Mouse (Mus musculus) heart, embryonic 15.5 days (tissue): ENCODE results near the gene Grasp. TPM values are rescaled to one million over a fixed set of nuclear protein-coding genes. Genes with fewer than 3 reads are reported as not detected.
A peak's percentile ranks its signal among the peaks of the same experiment; 100 is the strongest.

Experiments
- ATAC-seq: fragments of 200-750 bp; cut with Nextera tagmentation; replicated peaks from 2 replicates; pipeline ENCODE4 v1.8.0; 2017; ENCODE audit warnings: low read depth, moderate TSS enrichment; ENCODE audit not compliant: insufficient number of reproducible peaks, insufficient read depth, low FRiP score
- H3K27ac ChIP-seq: fragments of 300-500 bp; sonication (generic); 2 replicates; pipeline ENCODE4 v1.5.1; 2015; ENCODE audit warnings: mild to moderate bottlenecking, inconsistent platforms
- H3K27me3 ChIP-seq: fragments of 300-500 bp; sonication (generic); 2 replicates; pipeline ENCODE4 v1.6.1; 2015; ENCODE audit warnings: inconsistent platforms
- H3K36me3 ChIP-seq: fragments of 300-500 bp; sonication (generic); 2 replicates; pipeline ENCODE4 v1.6.1; 2015; ENCODE audit warnings: mild to moderate bottlenecking, inconsistent platforms
- H3K4me1 ChIP-seq: fragments of 300-500 bp; sonication (generic); replicated peaks from 2 replicates; pipeline ENCODE4 v1.6.1; 2015; ENCODE audit warnings: inconsistent platforms
- H3K4me2 ChIP-seq: fragments of 300-500 bp; sonication (generic); 2 replicates; pipeline ENCODE4 v1.6.1; 2015; ENCODE audit warnings: inconsistent platforms, mild to moderate bottlenecking, moderate library complexity
- H3K4me3 ChIP-seq: fragments of 300-500 bp; sonication (generic); 2 replicates; pipeline ENCODE4 v1.5.1; 2015; ENCODE audit warnings: mild to moderate bottlenecking, inconsistent platforms
- H3K9ac ChIP-seq: fragments of 300-500 bp; sonication (generic); 2 replicates; pipeline ENCODE4 v1.6.1; 2015; ENCODE audit warnings: mild to moderate bottlenecking, inconsistent platforms
- H3K9me3 ChIP-seq: fragments of 300-500 bp; sonication (generic); replicated peaks from 2 replicates; pipeline ENCODE4 v1.6.1; 2016; ENCODE audit warnings: inconsistent platforms
- WGBS: fragments of 180-500 bp; shearing (Covaris S2); methylation state at CpG from one replicate; pipeline ENCODE4 v1.1.7; 2015; ENCODE audit warnings: mixed read lengths; 5-methylcytosine and 5-hydroxymethylcytosine counted together
- polyA plus RNA-seq: library from polyadenylated mRNA; unstranded; fragments of >200 nt; fragmentation: Nextera tagmentation; extraction: Ambion mirVana; gene quantifications from 2 replicates; pipeline ENCODE4 v1.2.1, GENCODE M21; 2015

Gene Grasp
- polyA plus RNA-seq, 1 experiment from 2014 or later, result 3.3 TPM

DNA sequence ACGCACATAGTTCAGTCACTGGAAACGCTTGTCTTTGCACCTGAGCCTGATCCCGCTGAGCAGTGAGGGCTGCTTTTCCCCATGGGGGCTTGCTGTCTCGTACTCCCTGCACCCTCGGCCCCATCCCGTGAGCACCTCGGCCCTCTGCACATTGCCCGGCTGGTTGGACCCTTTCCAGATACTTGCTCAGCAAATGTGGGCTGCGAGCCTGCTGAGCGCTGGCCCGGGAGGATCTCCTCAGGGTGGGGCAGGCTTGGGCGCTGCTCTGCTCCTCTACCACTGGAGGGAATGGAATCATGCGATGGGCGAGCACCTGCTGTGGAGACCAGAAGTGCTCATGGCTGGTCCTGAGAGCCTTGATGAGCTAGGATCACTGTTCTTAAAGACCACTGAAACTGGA lies 11.6 kb upstream of the Grasp start:
- WGBS, result 61% methylated on average over 14 of the region's 14 CpGs
- Histone ChIP-seq H3K27ac (no peak overlapping the region), H3K4me3 (no peak overlapping the region), H3K9me3 (no peaks in the 10 kb centered on the region), H3K4me1 (0 out of 2 replicates have a peak, but pooled peaks cover 5% of the 10 kb centered on the region), H3K9ac (no peak overlapping the region), H3K36me3 (peaks cover 38% of the 10 kb centered on the region), H3K27me3 (no peaks in the 10 kb centered on the region), H3K4me2 (no peak overlapping the region)
- no peak for ATAC-seq

DNA sequence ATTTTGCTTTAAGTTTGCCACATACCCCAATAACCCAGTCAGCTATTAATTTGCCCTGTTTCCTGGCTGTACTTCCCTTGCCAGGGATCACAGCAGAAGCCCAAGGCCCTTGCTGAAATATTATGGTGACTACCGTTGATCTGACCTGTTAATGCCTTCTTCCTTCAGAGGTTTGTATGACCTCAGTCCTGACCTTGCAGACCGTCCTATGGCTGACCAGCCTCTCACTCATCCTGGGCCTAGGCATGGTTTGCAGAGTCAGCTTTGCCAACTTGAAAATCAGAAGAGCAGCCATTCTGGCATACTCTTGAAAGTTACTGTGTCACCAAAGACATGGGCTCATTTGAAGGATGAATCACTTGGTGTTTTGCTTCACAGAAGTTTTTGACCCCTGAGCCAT lies 8.9 kb upstream of the Grasp start:
- Histone ChIP-seq H3K9ac (no peak overlapping the region), H3K4me1 (0 out of 2 replicates have a peak, but pooled peaks cover 5% of the 10 kb centered on the region), H3K36me3 (peaks cover 29% of the 10 kb centered on the region), H3K4me3 (no peak overlapping the region), H3K27ac (no peak overlapping the region), H3K27me3 (no peaks in the 10 kb centered on the region), H3K9me3 (no peaks in the 10 kb centered on the region), H3K4me2 (no peak overlapping the region)
- WGBS, result 62% methylated on average over 2 of the region's 2 CpGs
- no peak for ATAC-seq

DNA sequence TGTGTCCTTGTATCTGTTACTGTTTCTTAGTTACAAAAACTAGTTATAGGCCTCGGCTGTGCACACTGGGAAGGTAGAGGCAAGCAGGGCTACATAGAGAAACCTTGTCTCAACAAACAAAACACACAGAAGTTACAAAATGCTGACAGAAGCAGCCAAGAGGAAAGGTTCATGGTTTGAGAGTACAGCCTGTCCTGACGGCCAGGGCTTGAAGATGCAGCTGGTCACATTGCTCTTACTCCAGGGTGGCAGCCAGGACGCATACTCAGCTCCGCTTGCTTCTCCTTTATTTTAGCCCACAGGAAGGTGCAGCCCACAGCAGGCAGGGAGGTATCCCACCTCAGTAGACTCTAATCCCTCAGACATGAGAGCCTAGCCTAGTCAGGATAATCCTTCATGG lies 8.0 kb upstream of the Grasp start:
- Histone ChIP-seq H3K9me3 (no peaks in the 10 kb centered on the region), H3K4me1 (peaks cover 5% of the 10 kb centered on the region), H3K27me3 (no peaks in the 10 kb centered on the region), H3K4me3 (no peak overlapping the region), H3K4me2 (no peak overlapping the region), H3K27ac (no peak overlapping the region), H3K36me3 (peaks cover 23% of the 10 kb centered on the region), H3K9ac (no peak overlapping the region)
- ATAC-seq, result no peak
- WGBS, result 75% methylated on average over 4 of the region's 4 CpGs

DNA sequence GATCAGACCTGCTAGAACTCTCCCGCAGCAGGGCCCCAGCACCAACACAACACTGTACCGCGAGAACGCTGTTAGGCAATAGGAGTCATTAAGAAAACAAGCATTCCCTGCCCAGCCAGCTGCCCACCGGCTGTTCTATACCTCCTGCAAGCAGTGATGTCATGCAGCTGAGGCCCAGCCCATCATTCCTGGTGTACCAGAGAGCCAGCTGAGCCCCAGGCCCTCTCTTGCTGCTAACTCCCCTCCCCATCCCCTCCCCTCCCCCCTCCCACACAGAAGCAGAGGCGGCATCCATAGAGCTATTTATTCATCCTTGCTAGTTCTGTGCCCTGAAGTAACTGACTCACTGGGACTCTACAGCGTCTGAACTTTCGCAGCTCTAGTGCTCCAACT lies 3.1 kb upstream of the Grasp start:
- peaks cover 35% of the 10 kb centered on the region for H3K4me1 ChIP-seq
- 8% methylated on average over 8 of the region's 8 CpGs for whole genome bisulfite sequencing
- H3K9me3 ChIP-seq, result no peaks in the 10 kb centered on the region
- no peaks in the 10 kb centered on the region for H3K36me3 ChIP-seq
- H3K27me3 ChIP-seq, result peaks cover 19% of the 10 kb centered on the region
- no peak overlapping the region for H3K4me3 ChIP-seq
- ATAC-seq, result no peak
- no peak overlapping the region for H3K9ac ChIP-seq
- no peak overlapping the region for H3K27ac ChIP-seq
- H3K4me2 ChIP-seq, result no peak overlapping the region

DNA sequence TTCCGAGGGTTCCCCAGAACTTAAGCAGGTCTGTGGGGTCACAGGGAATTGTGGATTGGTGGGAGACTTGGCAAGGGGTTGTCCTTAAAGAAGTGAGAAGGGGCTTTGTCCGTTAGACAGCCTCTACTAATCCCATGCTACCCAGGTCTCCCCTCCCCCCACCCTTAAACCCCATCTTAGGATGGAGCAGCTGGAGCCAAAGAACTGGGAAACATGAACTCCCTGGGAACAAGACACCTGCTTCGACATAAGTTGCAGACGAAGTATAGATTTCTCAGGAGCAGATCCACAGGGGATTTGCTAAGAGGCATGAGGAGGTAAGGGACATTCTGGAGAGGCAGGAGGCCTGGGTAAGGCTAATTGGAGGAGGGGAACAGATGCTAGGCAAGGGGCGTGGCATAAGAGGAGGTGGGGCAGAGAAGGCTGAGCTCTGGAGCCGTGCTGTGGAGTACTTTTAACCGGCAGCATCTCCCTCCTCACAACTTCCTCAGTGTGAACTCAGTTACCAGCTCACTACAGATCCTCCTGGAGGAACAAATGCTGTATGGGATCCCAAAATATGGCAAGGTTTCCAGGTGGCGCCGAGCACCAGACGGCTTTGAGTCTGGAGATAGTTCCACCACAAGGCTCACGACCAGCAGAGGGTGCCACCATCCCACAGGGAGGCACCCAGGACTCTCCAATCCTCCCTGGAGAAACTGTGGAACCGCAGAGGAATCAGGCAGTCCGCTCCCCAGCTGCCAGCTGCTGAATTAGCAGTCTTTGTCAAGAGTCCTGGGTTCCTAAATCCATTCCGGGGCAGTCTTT lies 2.5 kb upstream of the Grasp start:
- 4% methylated on average over 14 of the region's 14 CpGs for WGBS
- no peaks in the 10 kb centered on the region for H3K36me3 ChIP-seq
- H3K27ac ChIP-seq, result no peak overlapping the region; the same call in 1 of the 2 replicates
- peak; percentile 45; the same call in 1 of the 2 replicates for ATAC-seq
- peak overlapping the region; percentile 5; the same call in 1 of the 2 replicates for H3K9ac ChIP-seq
- H3K4me1 ChIP-seq, result peaks cover 39% of the 10 kb centered on the region
- peak overlapping the region; percentile 44 for H3K4me3 ChIP-seq
- peak overlapping the region; percentile 66 for H3K4me2 ChIP-seq
- peaks cover 19% of the 10 kb centered on the region for H3K27me3 ChIP-seq
- no peaks in the 10 kb centered on the region for H3K9me3 ChIP-seq

DNA sequence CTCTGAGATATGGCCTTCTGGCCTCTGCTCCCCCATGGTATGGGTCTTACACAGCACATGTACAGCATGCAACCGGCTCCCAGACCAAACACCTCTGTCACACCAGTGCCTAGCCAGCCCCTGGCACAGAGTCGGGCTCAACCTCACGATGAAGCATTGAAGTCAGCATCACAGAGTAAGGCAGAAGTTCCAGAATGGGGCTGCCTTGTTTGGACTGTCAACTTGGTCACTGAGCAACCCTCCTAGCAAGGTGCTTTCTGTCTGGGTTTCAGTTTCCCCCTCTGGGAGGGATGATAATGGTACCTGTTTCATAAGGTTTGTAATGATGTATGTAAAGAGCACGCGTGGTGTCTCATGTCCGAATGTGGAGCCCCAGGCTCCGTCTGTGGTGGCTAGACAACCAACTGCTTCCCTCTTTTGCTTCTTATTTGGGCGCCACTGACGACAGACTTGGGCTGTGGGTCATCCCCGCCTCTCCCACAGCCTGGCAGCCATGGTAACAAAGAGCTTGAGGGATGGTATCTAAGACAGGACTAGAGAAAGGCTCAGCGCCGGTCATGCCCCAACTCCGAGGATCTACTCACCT lies 998 bp upstream of the Grasp start:
- 47% methylated on average over 13 of the region's 13 CpGs for WGBS
- Histone ChIP-seq H3K9ac (no peak overlapping the region), H3K9me3 (no peaks in the 10 kb centered on the region), H3K27me3 (peaks cover 19% of the 10 kb centered on the region), H3K36me3 (no peaks in the 10 kb centered on the region), H3K4me3 (no peak overlapping the region), H3K4me1 (peaks cover 39% of the 10 kb centered on the region), H3K27ac (no peak overlapping the region), H3K4me2 (no peak overlapping the region)
- no peak for ATAC-seq

DNA sequence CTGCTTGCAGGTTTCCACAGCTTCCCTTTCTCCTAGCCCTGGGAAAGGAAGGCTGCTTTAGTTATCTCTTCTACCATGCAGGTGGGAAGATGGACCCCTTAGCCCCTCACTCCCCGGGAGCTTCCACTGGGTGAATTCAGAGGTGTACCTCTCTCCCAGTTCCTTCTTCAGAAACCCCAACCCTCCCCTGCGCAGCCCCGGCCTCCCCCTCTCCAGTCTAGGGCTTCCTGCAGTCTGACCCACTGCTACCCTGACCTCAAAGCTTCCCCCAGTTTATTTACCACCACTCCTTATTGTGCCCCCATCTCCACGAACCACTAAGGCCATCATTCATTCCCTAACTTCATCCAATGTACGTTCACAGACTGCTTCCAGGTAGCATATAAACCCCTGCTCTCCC lies 392 bp upstream of the Grasp start:
- Histone ChIP-seq H3K36me3 (no peaks in the 10 kb centered on the region), H3K4me1 (peaks cover 45% of the 10 kb centered on the region), H3K4me3 (peak overlapping the region; percentile 77), H3K4me2 (peak overlapping the region; percentile 87), H3K27ac (no peak overlapping the region), H3K9ac (no peak overlapping the region), H3K9me3 (no peaks in the 10 kb centered on the region), H3K27me3 (peaks cover 19% of the 10 kb centered on the region)
- no peak for ATAC-seq
- 6% methylated on average over 5 of the region's 5 CpGs for WGBS

DNA sequence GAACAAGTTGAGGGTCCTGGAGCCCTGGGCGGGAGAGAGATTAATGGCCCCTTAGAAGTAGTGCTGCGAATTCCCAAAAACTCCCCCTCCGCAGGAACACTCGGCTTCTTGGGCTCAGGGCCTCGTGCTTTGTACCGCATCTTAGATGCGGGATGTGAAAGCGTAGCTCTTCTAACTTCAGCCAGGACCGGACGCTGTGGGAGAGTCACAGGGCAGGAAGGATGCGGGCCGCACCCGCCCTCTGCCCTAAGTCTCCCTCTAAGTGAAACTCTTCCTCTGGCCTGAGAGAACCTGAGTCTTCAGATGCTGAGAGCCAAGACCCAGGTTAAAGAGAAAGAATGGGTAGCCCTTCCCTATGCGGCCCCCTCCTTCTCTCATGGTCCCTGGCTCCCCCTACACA lies 989 bp downstream of the Grasp start:
- 15% methylated on average over 14 of the region's 14 CpGs for WGBS

DNA sequence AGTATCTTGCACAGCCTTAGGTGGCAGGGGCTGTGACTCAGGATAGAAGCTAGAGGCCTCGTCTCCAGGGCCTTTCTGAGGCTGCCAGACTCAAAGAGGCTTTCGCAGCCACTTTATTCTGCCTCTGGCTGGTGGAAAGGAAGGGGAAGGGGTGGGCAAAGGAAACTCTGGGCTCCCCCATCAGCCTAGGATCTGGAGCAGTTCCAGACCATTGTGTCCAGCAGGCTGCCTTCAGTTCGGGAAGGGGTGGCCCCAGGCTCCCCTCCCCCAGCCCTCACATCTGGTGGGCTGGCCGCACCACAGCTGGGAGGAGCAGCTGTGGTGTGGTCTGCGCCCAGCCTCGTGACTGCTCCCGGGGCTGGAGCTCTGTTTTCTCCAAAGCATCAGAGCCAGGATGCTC lies 4.0 kb downstream of the Grasp start:
- Histone ChIP-seq H3K36me3 (peaks cover 21% of the 10 kb centered on the region; the same call in 1 of the 2 replicates), H3K4me2 (peak overlapping the region; percentile 22; the same call in 1 of the 2 replicates), H3K4me3 (no peak overlapping the region), H3K9ac (no peak overlapping the region; the same call in 1 of the 2 replicates), H3K27ac (peak overlapping the region; percentile 81), H3K4me1 (peaks cover 37% of the 10 kb centered on the region), H3K9me3 (no peaks in the 10 kb centered on the region), H3K27me3 (peaks cover 13% of the 10 kb centered on the region)
- 25% methylated on average over 7 of the region's 7 CpGs for WGBS
- ATAC-seq, result peak; percentile 47

More for the DNA sequence above, 989 bp downstream of the Grasp start:
- peaks cover 47% of the 10 kb centered on the region for H3K4me1 ChIP-seq
- peaks cover 7% of the 10 kb centered on the region; the same call in 1 of the 2 replicates for H3K36me3 ChIP-seq
- no peaks in the 10 kb centered on the region for H3K9me3 ChIP-seq
- ATAC-seq, result no peak
- peak overlapping the region; percentile 82 for H3K9ac ChIP-seq
- peak overlapping the region; percentile 85 for H3K27ac ChIP-seq
- H3K4me2 ChIP-seq, result peak overlapping the region; percentile 87
- H3K4me3 ChIP-seq, result peak overlapping the region; percentile 77
- H3K27me3 ChIP-seq, result peaks cover 22% of the 10 kb centered on the region

DNA sequence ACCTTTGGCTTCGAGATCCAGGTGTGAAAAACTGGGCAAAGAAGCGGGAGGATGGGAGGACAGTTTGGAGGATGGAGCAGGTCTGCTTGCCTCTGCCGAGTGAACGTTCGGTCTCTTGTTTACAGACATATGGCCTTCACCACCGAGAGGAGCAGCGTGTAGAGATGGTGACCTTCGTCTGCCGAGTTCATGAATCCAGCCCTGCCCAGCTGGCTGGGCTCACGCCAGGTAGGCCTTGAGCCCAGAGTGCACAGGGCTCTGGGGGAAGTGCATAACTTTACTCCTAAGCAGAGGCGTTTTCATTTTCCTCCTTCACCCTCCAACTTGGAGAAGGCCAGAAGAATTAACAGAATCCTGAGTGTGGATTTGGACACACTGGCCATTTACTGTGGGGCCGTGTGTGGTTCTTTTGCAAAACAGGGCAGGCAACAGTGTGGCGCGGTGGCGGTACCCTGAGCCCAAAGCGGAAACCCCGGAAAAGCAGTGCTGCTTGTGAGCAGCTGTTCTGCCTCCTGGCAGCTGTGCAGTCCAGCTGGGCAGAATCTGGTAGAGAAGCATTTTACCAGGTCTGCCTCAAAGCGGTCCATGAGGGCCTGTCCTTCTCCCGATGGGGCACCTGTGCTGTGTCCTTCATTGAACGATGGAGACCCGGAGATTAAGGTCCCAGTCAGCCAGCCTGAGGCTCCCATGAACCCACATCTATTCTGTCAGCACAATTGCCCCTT lies 5.0 kb downstream of the Grasp start:
- Histone ChIP-seq H3K4me2 (no peak overlapping the region), H3K27ac (no peak overlapping the region; the same call in 1 of the 2 replicates), H3K4me1 (peaks cover 32% of the 10 kb centered on the region), H3K9me3 (no peaks in the 10 kb centered on the region), H3K27me3 (0 out of 2 replicates have a peak, but pooled peaks cover 6% of the 10 kb centered on the region), H3K36me3 (peaks cover 21% of the 10 kb centered on the region; the same call in 1 of the 2 replicates), H3K9ac (no peak overlapping the region), H3K4me3 (no peak overlapping the region)
- WGBS, result 80% methylated on average over 21 of the region's 21 CpGs
- ATAC-seq, result no peak

DNA sequence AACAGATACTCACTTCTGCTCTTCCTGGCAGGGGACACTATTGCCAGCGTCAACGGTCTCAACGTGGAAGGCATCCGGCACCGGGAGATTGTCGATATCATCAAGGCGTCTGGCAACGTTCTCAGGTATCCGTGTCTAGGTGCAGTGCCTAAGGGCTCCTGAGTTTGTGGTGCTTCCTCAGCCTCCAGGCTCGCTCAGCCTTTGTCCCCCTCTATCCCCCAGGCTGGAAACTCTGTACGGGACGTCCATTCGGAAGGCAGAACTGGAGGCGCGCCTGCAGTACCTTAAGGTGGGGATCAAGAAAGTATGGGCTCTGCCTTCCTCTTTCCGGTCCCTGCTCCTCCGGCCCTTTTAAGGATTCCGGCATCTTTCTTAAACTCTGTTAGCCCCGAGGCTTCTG lies 6.5 kb downstream of the Grasp start:
- no peak overlapping the region for H3K9ac ChIP-seq
- no peak overlapping the region for H3K27ac ChIP-seq
- 0 out of 2 replicates have a peak, but pooled peaks cover 2% of the 10 kb centered on the region for H3K27me3 ChIP-seq
- no peak for ATAC-seq
- H3K4me2 ChIP-seq, result no peak overlapping the region
- H3K9me3 ChIP-seq, result no peaks in the 10 kb centered on the region
- 94% methylated on average over 19 of the region's 19 CpGs for WGBS
- peaks cover 21% of the 10 kb centered on the region; the same call in 1 of the 2 replicates for H3K36me3 ChIP-seq
- H3K4me1 ChIP-seq, result peaks cover 32% of the 10 kb centered on the region
- no peak overlapping the region for H3K4me3 ChIP-seq
